Mouse (Mus musculus) heart, postnatal 0 days (tissue): Measurements from ENCODE around the gene Isyna1. TPM values are rescaled to one million over a fixed set of nuclear protein-coding genes. Genes with fewer than 3 reads are reported as not detected.

Source experiments
- ATAC-seq: fragments of 200-750 bp; cut with Nextera tagmentation; 2 replicates; pipeline ENCODE4 v1.8.0; 2017; ENCODE audit warnings: low read depth, moderate number of reproducible peaks, moderate library complexity; ENCODE audit not compliant: insufficient read depth
- DNase-seq: peaks from one replicate; pipeline ENCODE4 v3.0.0-alpha.2; 2016; ENCODE audit warnings: low spot score
- H3K27ac ChIP-seq: fragments of 300-500 bp; sonication (generic); 2 replicates; pipeline ENCODE4 v1.5.1; 2014; ENCODE audit warnings: low read depth, mild to moderate bottlenecking
- H3K27me3 ChIP-seq: fragments of 300-500 bp; sonication (generic); 2 replicates; pipeline ENCODE4 v1.6.1; 2014; ENCODE audit warnings: low read length, mixed read lengths; ENCODE audit not compliant: control insufficient read depth, insufficient read depth
- H3K36me3 ChIP-seq: fragments of 300-500 bp; sonication (generic); replicated peaks from 2 replicates; pipeline ENCODE4 v1.6.1; 2014; ENCODE audit warnings: low read length, mixed read lengths; ENCODE audit not compliant: control insufficient read depth, insufficient read depth
- H3K4me1 ChIP-seq: fragments of 300-500 bp; sonication (generic); 2 replicates; pipeline ENCODE4 v1.6.1; 2014; ENCODE audit warnings: antibody characterized with exemption; ENCODE audit not compliant: control insufficient read depth, insufficient read depth
- H3K4me2 ChIP-seq: fragments of 300-500 bp; sonication (generic); 2 replicates; pipeline ENCODE4 v1.6.1; 2014; ENCODE audit warnings: low read depth, mild to moderate bottlenecking, low read length, moderate library complexity
- H3K4me3 ChIP-seq: fragments of 300-500 bp; sonication (generic); 2 replicates; pipeline ENCODE4 v1.5.1; 2014; ENCODE audit warnings: low read depth, low read length
- H3K9ac ChIP-seq: fragments of 300-500 bp; sonication (generic); replicated peaks from 2 replicates; pipeline ENCODE4 v1.6.1; 2014; ENCODE audit warnings: low read depth, low read length, mixed read lengths
- H3K9me3 ChIP-seq: fragments of 300-500 bp; sonication (generic); replicated peaks from 2 replicates; pipeline ENCODE4 v1.6.1; 2016; ENCODE audit warnings: low read length; ENCODE audit not compliant: control insufficient read depth
- CTCF ChIP-seq: IDR thresholded peaks from 2 replicates; pipeline ENCODE4 v1.5.1; 2016; ENCODE audit warnings: antibody characterized with exemption, control low read depth, low read depth
- EP300 ChIP-seq: IDR thresholded peaks from 2 replicates; pipeline ENCODE4 v1.6.1; 2016; ENCODE audit warnings: antibody characterized with exemption, low read depth
- WGBS: fragments of 180-500 bp; shearing (Covaris S2); extraction: QIAGEN DNeasy Blood & Tissue Kit; methylation state at CpG from one replicate; pipeline ENCODE4 v1.1.7; 2014; 5-methylcytosine and 5-hydroxymethylcytosine counted together
- polyA plus RNA-seq: library from polyadenylated mRNA; unstranded; fragments of >200 nt; fragmentation: Nextera tagmentation; extraction: Ambion mirVana; gene quantifications from 2 replicates; pipeline ENCODE4 v1.2.1, GENCODE M21; 2015
- total RNA-seq: library from RNA; depleted of rRNA; stranded (reverse); fragments of >200 nt; gene quantifications from 2 replicates; pipeline ENCODE4 v1.2.3, GENCODE M21; 2014; ENCODE audit warnings: low replicate concordance; rRNA removed

Gene Isyna1
- total and polyA plus RNA-seq, 2 experiments from 2014 or later, result 53.3 to 111 TPM

DNA sequence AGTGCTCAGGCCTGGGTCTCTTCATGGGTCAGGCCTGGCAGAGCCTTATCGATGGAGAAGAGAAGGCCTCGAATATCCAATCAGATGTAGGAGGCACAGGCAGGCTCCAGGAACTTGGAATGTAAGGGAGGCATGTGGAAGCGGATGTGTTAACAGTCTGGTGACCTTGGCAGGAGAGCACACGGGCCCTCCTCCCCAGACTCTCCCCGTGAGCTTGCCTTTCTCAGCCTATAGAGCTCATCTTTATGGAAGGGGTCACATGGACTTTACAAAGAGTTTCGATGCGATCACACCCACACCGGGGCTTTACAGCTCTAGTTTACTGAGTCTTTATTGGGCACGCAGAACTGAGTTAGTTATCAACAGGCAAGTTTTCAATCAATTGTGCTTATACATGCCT is 44.6 kb downstream of the Isyna1 start:
- H3K9ac ChIP-seq, result no peak overlapping the region
- no peak for DNase-seq
- no peaks in the 10 kb centered on the region for H3K36me3 ChIP-seq
- no peak overlapping the region for H3K4me3 ChIP-seq
- no peaks in the 10 kb centered on the region for H3K27me3 ChIP-seq
- H3K4me2 ChIP-seq, result no peak overlapping the region
- TF ChIP-seq CTCF (no peak), EP300 (no peak)
- 40% methylated on average over 9 of the region's 9 CpGs for WGBS
- no peak for ATAC-seq
- H3K4me1 ChIP-seq, result peaks cover 20% of the 10 kb centered on the region
- H3K9me3 ChIP-seq, result no peaks in the 10 kb centered on the region
- H3K27ac ChIP-seq, result peak overlapping the region; percentile 30; the same call in 1 of the 2 replicates

DNA sequence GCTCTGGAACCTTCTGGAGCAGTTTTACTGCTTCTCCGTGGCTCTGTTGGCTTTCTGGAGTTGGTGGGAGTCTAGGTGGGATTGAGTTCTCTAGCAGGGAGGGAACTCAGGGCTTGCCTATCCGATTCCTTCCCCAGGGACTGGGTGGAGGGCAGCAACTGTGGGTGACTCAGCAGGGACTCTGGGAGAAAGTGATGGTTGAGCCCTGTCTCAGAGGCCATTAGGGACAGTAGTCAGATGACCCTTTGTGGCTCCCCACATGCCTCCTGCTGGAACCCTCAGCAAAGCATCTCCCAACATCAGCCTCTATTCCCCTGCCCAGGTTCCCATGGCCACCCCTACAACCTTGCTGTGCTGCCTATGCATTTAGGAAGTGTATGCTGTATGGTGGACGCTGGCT is 48.8 kb downstream of the Isyna1 start:
- TF ChIP-seq CTCF (no peak), EP300 (no peak)
- no peak overlapping the region for H3K9ac ChIP-seq
- ATAC-seq, result no peak
- DNase-seq, result no peak
- H3K36me3 ChIP-seq, result no peaks in the 10 kb centered on the region
- no peak overlapping the region for H3K4me3 ChIP-seq
- no peaks in the 10 kb centered on the region for H3K27me3 ChIP-seq
- WGBS, result 70% methylated on average over 3 of the region's 3 CpGs
- H3K4me1 ChIP-seq, result peaks cover 35% of the 10 kb centered on the region
- no peak overlapping the region for H3K4me2 ChIP-seq
- H3K27ac ChIP-seq, result no peak overlapping the region
- no peaks in the 10 kb centered on the region for H3K9me3 ChIP-seq

DNA sequence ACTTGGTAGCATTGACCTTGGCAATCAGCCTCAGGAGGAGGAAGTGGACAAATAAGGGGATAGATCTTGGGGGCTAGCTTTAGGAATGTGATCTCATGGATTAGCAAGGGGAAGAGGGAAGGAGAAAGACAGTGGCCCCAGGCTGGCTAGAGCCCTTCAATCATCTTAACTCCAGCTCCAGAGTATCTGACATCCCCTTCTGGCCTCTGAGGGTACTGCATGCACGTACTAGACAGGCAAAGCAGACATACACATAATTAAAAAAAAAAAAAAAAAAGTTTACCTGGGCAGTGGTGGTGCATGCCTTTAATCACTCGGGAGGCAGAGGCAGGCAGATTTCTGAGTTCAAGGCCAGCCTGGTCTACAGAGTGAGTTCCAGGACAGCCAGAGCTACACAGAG is 49.9 kb downstream of the Isyna1 start:
- no peaks in the 10 kb centered on the region for H3K36me3 ChIP-seq
- TF ChIP-seq EP300 (no peak), CTCF (peak; percentile 19; the same call in 1 of the 2 replicates)
- H3K4me1 ChIP-seq, result peaks cover 38% of the 10 kb centered on the region
- H3K4me3 ChIP-seq, result no peak overlapping the region
- H3K9me3 ChIP-seq, result no peaks in the 10 kb centered on the region
- H3K27ac ChIP-seq, result no peak overlapping the region
- H3K4me2 ChIP-seq, result no peak overlapping the region
- H3K9ac ChIP-seq, result no peak overlapping the region
- WGBS, result 81% methylated on average over 2 of the region's 2 CpGs
- H3K27me3 ChIP-seq, result no peaks in the 10 kb centered on the region
- DNase-seq, result no peak
- ATAC-seq, result no peak

DNA sequence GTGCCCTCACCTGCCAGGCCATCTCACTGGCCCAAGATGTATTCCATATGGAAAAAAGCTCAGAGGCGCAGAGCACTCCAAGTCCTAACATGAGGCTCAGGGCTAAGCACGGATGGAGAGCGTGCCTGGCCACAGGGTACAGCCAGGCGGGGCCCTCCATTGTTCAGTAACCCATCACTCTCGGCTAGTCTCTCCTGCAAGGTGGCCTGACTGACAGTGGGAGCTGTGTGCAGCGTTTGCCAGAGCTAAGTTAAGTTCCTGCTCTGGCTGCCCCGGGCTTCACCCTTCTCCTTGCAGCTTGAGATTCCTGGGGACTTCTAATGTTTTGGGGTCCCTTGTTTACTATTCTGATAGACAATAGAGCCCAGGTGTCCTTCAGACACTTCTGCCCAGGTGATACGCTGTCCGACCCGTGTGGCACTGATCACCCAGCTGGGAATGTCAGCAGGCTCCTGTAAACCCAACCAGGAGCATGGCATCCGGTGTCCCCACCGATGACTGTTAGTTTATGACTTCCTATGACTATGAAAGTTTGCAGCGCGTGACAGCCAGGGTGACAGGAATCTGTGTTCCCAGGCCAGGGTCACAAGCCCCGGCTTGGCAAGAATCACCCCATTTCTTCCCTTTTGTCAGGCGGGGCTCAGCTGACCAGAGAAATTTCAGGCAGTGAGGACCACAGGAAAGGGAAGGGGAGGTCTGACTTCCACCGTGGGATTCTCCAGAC is 51.5 kb downstream of the Isyna1 start:
- Histone ChIP-seq H3K4me3 (no peak overlapping the region), H3K9ac (no peak overlapping the region), H3K36me3 (peaks cover 10% of the 10 kb centered on the region), H3K4me1 (peaks cover 48% of the 10 kb centered on the region), H3K27me3 (no peaks in the 10 kb centered on the region), H3K9me3 (no peaks in the 10 kb centered on the region), H3K27ac (peak overlapping the region; percentile 35; the same call in 1 of the 2 replicates), H3K4me2 (no peak overlapping the region)
- no peak for DNase-seq
- TF ChIP-seq EP300 (no peak), CTCF (no peak)
- WGBS, result 49% methylated on average over 17 of the region's 17 CpGs
- ATAC-seq, result no peak

DNA sequence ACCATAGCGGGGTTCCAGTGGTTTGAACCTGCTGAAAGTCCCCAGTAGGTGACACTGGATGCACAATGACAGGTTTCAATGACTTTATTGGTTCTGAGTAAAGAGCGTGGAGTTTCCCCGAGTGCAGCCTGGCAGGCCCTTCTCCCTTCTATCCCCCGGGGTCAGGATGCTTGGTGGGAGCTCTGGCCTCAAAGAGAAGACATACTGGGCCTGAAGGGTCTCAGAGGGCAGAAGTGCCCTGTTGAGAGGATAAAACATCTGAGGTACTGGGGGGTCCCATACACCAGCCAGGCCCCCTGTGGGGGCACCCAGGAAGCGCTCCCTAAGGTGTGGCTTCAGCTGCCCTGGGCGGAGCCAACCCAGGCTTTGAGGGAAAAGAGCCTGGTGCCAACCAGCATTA is 52.2 kb downstream of the Isyna1 start:
- WGBS, result 75% methylated on average over 6 of the region's 6 CpGs
- TF ChIP-seq CTCF, result no peak
- no peak for TF ChIP-seq EP300
- H3K4me1 ChIP-seq, result peaks cover 48% of the 10 kb centered on the region
- DNase-seq, result no peak
- H3K27me3 ChIP-seq, result no peaks in the 10 kb centered on the region
- H3K9me3 ChIP-seq, result no peaks in the 10 kb centered on the region
- no peak for ATAC-seq
- no peak overlapping the region for H3K4me3 ChIP-seq
- H3K9ac ChIP-seq, result no peak overlapping the region
- peaks cover 17% of the 10 kb centered on the region for H3K36me3 ChIP-seq
- H3K27ac ChIP-seq, result 0 out of 2 replicates have a peak overlapping the region, but pooled peaks have one; percentile 35
- H3K4me2 ChIP-seq, result no peak overlapping the region

DNA sequence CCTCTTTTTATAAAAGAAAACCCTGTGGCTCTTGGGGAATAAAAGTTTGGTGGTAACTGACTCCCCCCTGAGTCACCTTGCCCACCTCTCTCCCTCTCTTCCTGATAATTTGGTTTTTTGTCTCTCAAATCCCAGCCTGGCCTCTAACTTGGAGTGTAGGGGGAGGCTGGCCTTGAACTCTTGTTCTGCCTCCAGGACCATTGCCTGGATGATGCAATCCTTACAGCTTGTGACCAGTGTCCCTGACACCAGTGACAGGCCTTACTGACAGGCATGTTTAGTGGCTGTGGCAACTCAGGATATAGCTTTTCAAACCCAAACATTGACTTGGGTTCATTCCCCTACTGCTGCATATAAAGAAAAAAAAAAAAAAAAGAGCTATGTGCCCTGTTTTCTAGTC is 52.6 kb downstream of the Isyna1 start:
- TF ChIP-seq CTCF, result no peak
- TF ChIP-seq EP300, result no peak
- Histone ChIP-seq H3K4me3 (no peak overlapping the region), H3K36me3 (peaks cover 21% of the 10 kb centered on the region), H3K4me1 (peaks cover 48% of the 10 kb centered on the region), H3K27ac (peak overlapping the region; percentile 85), H3K27me3 (no peaks in the 10 kb centered on the region), H3K9ac (0 out of 2 replicates have a peak overlapping the region, but pooled peaks have one; percentile 43), H3K9me3 (no peaks in the 10 kb centered on the region), H3K4me2 (no peak overlapping the region)
- DNase-seq (no peak), ATAC-seq (no peak)

Other genes starting within 250 kb of the Isyna1 start
- 16.5 and 26.3 TPM in 2 replicates for gene Upf1, start 241.1 kb upstream of the Isyna1 start, total RNA-seq
- gene Upf1, start 241.1 kb upstream of the Isyna1 start, polyA plus RNA-seq, result 7.0 and 7.5 TPM in 2 replicates
- gene Comp, start 220.8 kb upstream of the Isyna1 start, total RNA-seq, result 3.2 and 9.8 TPM in 2 replicates
- gene Comp, start 220.8 kb upstream of the Isyna1 start, polyA plus RNA-seq, result 4.2 and 4.4 TPM in 2 replicates
- gene Crtc1, start 154.8 kb upstream of the Isyna1 start, total RNA-seq, result 6.0 and 6.5 TPM in 2 replicates
- gene Crtc1, start 154.8 kb upstream of the Isyna1 start, polyA plus RNA-seq, result 6.0 and 6.9 TPM in 2 replicates
- gene Klhl26, start 117.4 kb upstream of the Isyna1 start, total RNA-seq, result 15.8 and 22.6 TPM in 2 replicates
- gene Klhl26, start 117.4 kb upstream of the Isyna1 start, polyA plus RNA-seq, result 7.1 and 8.7 TPM in 2 replicates
- gene Tmem59l, start 107.0 kb upstream of the Isyna1 start, total RNA-seq, result not detected in 2 replicates
- not detected in 2 replicates for gene Tmem59l, start 107.0 kb upstream of the Isyna1 start, polyA plus RNA-seq
- not detected in 2 replicates for gene Crlf1, start 101.2 kb upstream of the Isyna1 start, total RNA-seq
- 0.16 and 0.66 TPM in 2 replicates for gene Crlf1, start 101.2 kb upstream of the Isyna1 start, polyA plus RNA-seq
- 121 and 145 TPM in 2 replicates for gene Rex1bd, start 87.6 kb upstream of the Isyna1 start, total RNA-seq
- 139 and 146 TPM in 2 replicates for gene Rex1bd, start 87.6 kb upstream of the Isyna1 start, polyA plus RNA-seq
- 887 and 1,064 TPM in 2 replicates for gene Uba52, start 83.6 kb upstream of the Isyna1 start, total RNA-seq
- 1,011 and 1,075 TPM in 2 replicates for gene Uba52, start 83.6 kb upstream of the Isyna1 start, polyA plus RNA-seq
- gene Fkbp8, start 66.6 kb upstream of the Isyna1 start, total RNA-seq, result 422 and 440 TPM in 2 replicates
- gene Fkbp8, start 66.6 kb upstream of the Isyna1 start, polyA plus RNA-seq, result 195 and 200 TPM in 2 replicates
- 110 and 120 TPM in 2 replicates for gene Kxd1, start 66.4 kb upstream of the Isyna1 start, total RNA-seq
- gene Kxd1, start 66.4 kb upstream of the Isyna1 start, polyA plus RNA-seq, result 93.5 and 96.7 TPM in 2 replicates
- 7.3 and 13.9 TPM in 2 replicates for gene Ell, start 54.9 kb upstream of the Isyna1 start, total RNA-seq
- 7.9 and 9.1 TPM in 2 replicates for gene Ell, start 54.9 kb upstream of the Isyna1 start, polyA plus RNA-seq
- 107 and 143 TPM in 2 replicates for gene Ssbp4, start 14.5 kb downstream of the Isyna1 start, total RNA-seq
- 55.6 and 57.3 TPM in 2 replicates for gene Ssbp4, start 14.5 kb downstream of the Isyna1 start, polyA plus RNA-seq
- 1.5 and 2.2 TPM in 2 replicates for gene Lrrc25, start 21.8 kb downstream of the Isyna1 start, total RNA-seq
- gene Lrrc25, start 21.8 kb downstream of the Isyna1 start, polyA plus RNA-seq, result 1.3 and 1.6 TPM in 2 replicates
- gene Gdf15, start 38.1 kb downstream of the Isyna1 start, total RNA-seq, result 0.15 and 5.4 TPM in 2 replicates
- gene Gdf15, start 38.1 kb downstream of the Isyna1 start, polyA plus RNA-seq, result 1.4 and 1.7 TPM in 2 replicates
- gene Pgpep1, start 66.0 kb downstream of the Isyna1 start, total RNA-seq, result 18.0 and 36.3 TPM in 2 replicates
- 26.9 and 29.1 TPM in 2 replicates for gene Pgpep1, start 66.0 kb downstream of the Isyna1 start, polyA plus RNA-seq
- gene Lsm4, start 78.9 kb downstream of the Isyna1 start, total RNA-seq, result 438 and 495 TPM in 2 replicates
- 202 and 205 TPM in 2 replicates for gene Lsm4, start 78.9 kb downstream of the Isyna1 start, polyA plus RNA-seq
- 322 and 503 TPM in 2 replicates for gene Jund, start 104.6 kb downstream of the Isyna1 start, total RNA-seq
- gene Jund, start 104.6 kb downstream of the Isyna1 start, polyA plus RNA-seq, result 45.9 and 49.5 TPM in 2 replicates
- not detected in 2 replicates for gene Iqcn, start 109.1 kb downstream of the Isyna1 start, total RNA-seq
- gene Iqcn, start 109.1 kb downstream of the Isyna1 start, polyA plus RNA-seq, result not detected in 2 replicates
- gene Gm3336, start 124.2 kb downstream of the Isyna1 start, total RNA-seq, result not detected in 2 replicates
- not detected in 2 replicates for gene Gm3336, start 124.2 kb downstream of the Isyna1 start, polyA plus RNA-seq
- gene Pde4c, start 129.3 kb downstream of the Isyna1 start, total RNA-seq, result 0.42 and 1.2 TPM in 2 replicates
- 0.44 and 0.56 TPM in 2 replicates for gene Pde4c, start 129.3 kb downstream of the Isyna1 start, polyA plus RNA-seq
- 21.4 and 40.3 TPM in 2 replicates for gene Rab3a, start 160.3 kb downstream of the Isyna1 start, total RNA-seq
- 32.7 and 32.8 TPM in 2 replicates for gene Rab3a, start 160.3 kb downstream of the Isyna1 start, polyA plus RNA-seq
- 26.6 and 56.3 TPM in 2 replicates for gene Mpv17l2, start 166.6 kb downstream of the Isyna1 start, total RNA-seq
- 50.3 and 54.0 TPM in 2 replicates for gene Mpv17l2, start 166.6 kb downstream of the Isyna1 start, polyA plus RNA-seq
- gene Pik3r2, start 182.3 kb downstream of the Isyna1 start, total RNA-seq, result 36.6 and 39.3 TPM in 2 replicates
- 30.2 and 32.5 TPM in 2 replicates for gene Pik3r2, start 182.3 kb downstream of the Isyna1 start, polyA plus RNA-seq
- 3.0 and 5.6 TPM in 2 replicates for gene Mast3, start 210.7 kb downstream of the Isyna1 start, total RNA-seq
- 2.3 and 3.2 TPM in 2 replicates for gene Mast3, start 210.7 kb downstream of the Isyna1 start, polyA plus RNA-seq
- 0.08 TPM in 1 of 2 replicates, not detected in the other for gene Il12rb1, start 214.1 kb downstream of the Isyna1 start, total RNA-seq
- gene Il12rb1, start 214.1 kb downstream of the Isyna1 start, polyA plus RNA-seq, result not detected in 2 replicates
- 4.5 and 38.1 TPM in 2 replicates for gene Arrdc2, start 245.3 kb downstream of the Isyna1 start, total RNA-seq
- gene Arrdc2, start 245.3 kb downstream of the Isyna1 start, polyA plus RNA-seq, result 3.0 and 3.6 TPM in 2 replicates